Mouse (Mus musculus) hindbrain, embryonic 12.5 days (tissue): Measurements from ENCODE around the gene Opn1mw. TPM values are rescaled to one million over a fixed set of nuclear protein-coding genes. Genes with fewer than 3 reads are reported as not detected.
A peak's percentile ranks its signal among the peaks of the same experiment; 100 is the strongest.
"Not testable (repeated sequence)": the region's sequence is repeated elsewhere in the genome, so short reads cannot be mapped to it uniquely, and the experiment has no call there.

Source experiments
- ATAC-seq: fragments of 200-750 bp; cut with Nextera tagmentation; 2 replicates; pipeline ENCODE4 v1.8.0; 2017; ENCODE audit warnings: moderate TSS enrichment; ENCODE audit not compliant: low FRiP score
- H3K27ac ChIP-seq: fragments of 300-500 bp; sonication (generic); 2 replicates; pipeline ENCODE4 v1.5.1; 2016; ENCODE audit warnings: mild to moderate bottlenecking
- H3K27me3 ChIP-seq: fragments of 300-500 bp; sonication (generic); 2 replicates; pipeline ENCODE4 v1.6.1; 2016; ENCODE audit warnings: mild to moderate bottlenecking
- H3K36me3 ChIP-seq: fragments of 300-500 bp; sonication (generic); 2 replicates; pipeline ENCODE4 v1.6.1; 2016; ENCODE audit warnings: mild to moderate bottlenecking
- H3K4me1 ChIP-seq: fragments of 300-500 bp; sonication (generic); 2 replicates; pipeline ENCODE4 v1.6.1; 2016
- H3K4me2 ChIP-seq: fragments of 300-500 bp; sonication (generic); replicated peaks from 2 replicates; pipeline ENCODE4 v1.6.1; 2016; ENCODE audit warnings: mild to moderate bottlenecking
- H3K4me3 ChIP-seq: fragments of 300-500 bp; sonication (generic); 2 replicates; pipeline ENCODE4 v1.5.1; 2016; ENCODE audit warnings: mild to moderate bottlenecking
- H3K9ac ChIP-seq: fragments of 300-500 bp; sonication (generic); 2 replicates; pipeline ENCODE4 v1.6.1; 2016; ENCODE audit warnings: mild to moderate bottlenecking, moderate library complexity
- H3K9me3 ChIP-seq: fragments of 300-500 bp; sonication (generic); replicated peaks from 2 replicates; pipeline ENCODE4 v1.6.1; 2016; ENCODE audit warnings: mild to moderate bottlenecking
- WGBS: fragments of 180-500 bp; shearing (Covaris S2); methylation state at CpG from one replicate; pipeline ENCODE4 v1.1.7; 2016; 5-methylcytosine and 5-hydroxymethylcytosine counted together
- polyA plus RNA-seq: library from polyadenylated mRNA; unstranded; fragments of >200 nt; fragmentation: Nextera tagmentation; extraction: Ambion mirVana; gene quantifications from 2 replicates; pipeline ENCODE4 v1.2.1, GENCODE M21; 2016

The Opn1mw gene
- not detected in 2 replicates for polyA plus RNA-seq

GRCm38 (mm10) chrX:74127164-74127563, at the start of gene Opn1mw:
Gene Opn1mw, plus strand, starts transcription at chrX:74127464.
- H3K4me2 ChIP-seq: no peak within 1 kb of the TSS
- H3K4me3 ChIP-seq: no peak within 1 kb of the TSS
- ATAC-seq: no peak
- no peaks in the 10 kb centered on the region for H3K4me1 ChIP-seq
- H3K27me3 ChIP-seq: 0 out of 2 replicates have a peak, but pooled peaks cover 6% of the 10 kb centered on the region
- H3K27ac ChIP-seq: no peak within 1 kb of the TSS
- H3K9me3 ChIP-seq: no peaks in the 10 kb centered on the region
- H3K9ac ChIP-seq: no peak within 1 kb of the TSS
- no peaks in the 10 kb centered on the region for H3K36me3 ChIP-seq

GRCm38 (mm10) chrX:74084276-74084837, 42.9 kb upstream of the Opn1mw start:
- H3K27me3 ChIP-seq: 0 out of 2 replicates have a peak, but pooled peaks cover 10% of the 10 kb centered on the region
- H3K9me3 ChIP-seq: no peaks in the 10 kb centered on the region
- H3K4me1 ChIP-seq: peaks cover 12% of the 10 kb centered on the region
- WGBS: 25% methylated on average over 16 of the region's 17 CpGs
- peak; percentile 3; the same call in 1 of the 2 replicates for ATAC-seq
- H3K4me3 ChIP-seq: peak overlapping the region; percentile 60
- peak overlapping the region; percentile 56 for H3K4me2 ChIP-seq
- peak overlapping the region; percentile 80 for H3K9ac ChIP-seq
- H3K27ac ChIP-seq: peak overlapping the region; percentile 96
- H3K36me3 ChIP-seq: no peaks in the 10 kb centered on the region

GRCm38 (mm10) chrX:74084946-74085498, 42.2 kb upstream of the Opn1mw start:
- Histone ChIP-seq H3K4me2 (peak overlapping the region; percentile 56), H3K27me3 (0 out of 2 replicates have a peak, but pooled peaks cover 10% of the 10 kb centered on the region), H3K9ac (peak overlapping the region; percentile 80), H3K36me3 (no peaks in the 10 kb centered on the region), H3K4me3 (peak overlapping the region; percentile 60), H3K4me1 (peaks cover 12% of the 10 kb centered on the region), H3K27ac (peak overlapping the region; percentile 96), H3K9me3 (no peaks in the 10 kb centered on the region)
- WGBS: 26% methylated on average over 33 of the region's 56 CpGs
- peak; percentile 82 for ATAC-seq

GRCm38 (mm10) chrX:74085601-74086038, 41.6 kb upstream of the Opn1mw start:
- peak; percentile 99 for ATAC-seq
- 9% methylated on average over 26 of the region's 27 CpGs for WGBS
- Histone ChIP-seq H3K36me3 (no peaks in the 10 kb centered on the region), H3K4me2 (peak overlapping the region; percentile 43), H3K4me3 (peak overlapping the region; percentile 60), H3K9ac (peak overlapping the region; percentile 80), H3K27me3 (0 out of 2 replicates have a peak, but pooled peaks cover 10% of the 10 kb centered on the region), H3K4me1 (peaks cover 12% of the 10 kb centered on the region), H3K9me3 (no peaks in the 10 kb centered on the region), H3K27ac (peak overlapping the region; percentile 96)

- Histone ChIP-seq H3K4me1 (no peaks in the 10 kb centered on the region), H3K4me3 (no peak overlapping the region), H3K27me3 (no peaks in the 10 kb centered on the region), H3K27ac (no peak overlapping the region), H3K36me3 (no peaks in the 10 kb centered on the region), H3K9me3 (no peaks in the 10 kb centered on the region), H3K4me2 (no peak overlapping the region), H3K9ac (no peak overlapping the region)
- ATAC-seq: no peak
- 64% methylated on average over 1 of the region's 1 CpGs for WGBS
Measured at GRCm38 (mm10) chrX:74095130-74095529, 32.1 kb upstream of the Opn1mw start.

DNA sequence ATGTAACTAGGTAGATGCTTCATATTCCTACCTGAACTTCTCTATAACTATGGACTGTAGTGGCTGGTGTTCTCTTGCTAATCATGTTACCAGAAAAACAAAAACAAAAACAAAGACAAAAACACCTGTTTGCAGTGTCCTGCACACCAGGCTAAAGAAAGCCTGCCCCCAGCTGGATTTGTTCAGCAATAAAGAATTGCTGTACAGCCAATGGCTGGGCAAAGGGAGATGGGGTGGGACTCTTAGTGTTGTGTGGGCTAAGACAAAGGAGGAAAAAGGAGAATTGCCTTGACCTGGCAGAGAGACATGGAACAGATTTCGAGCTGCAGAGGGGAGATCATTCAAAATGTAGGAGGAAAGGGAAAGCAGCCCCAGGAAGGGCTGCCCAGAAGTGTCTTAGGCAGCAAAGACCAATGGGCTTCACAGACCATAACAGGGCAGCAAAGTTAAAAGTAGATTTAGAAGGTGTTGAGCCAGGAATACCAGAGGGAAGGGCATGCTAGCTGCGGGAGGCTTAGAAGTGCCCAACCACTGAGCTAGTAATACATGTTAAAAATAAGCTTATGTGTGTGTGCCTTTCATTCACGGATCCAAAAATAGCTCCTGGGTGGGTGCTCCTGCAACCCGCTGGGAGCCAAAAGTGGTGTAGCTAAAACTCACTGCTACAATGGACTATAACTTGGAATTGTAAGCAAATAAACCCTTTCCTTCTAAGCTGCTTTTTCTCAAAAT, 23.6 kb upstream of the Opn1mw start:
- no peaks in the 10 kb centered on the region for H3K4me1 ChIP-seq
- 64% methylated on average over 4 of the region's 4 CpGs for WGBS
- ATAC-seq: no peak
- H3K27me3 ChIP-seq: no peaks in the 10 kb centered on the region
- no peak overlapping the region for H3K27ac ChIP-seq
- H3K9ac ChIP-seq: no peak overlapping the region
- H3K9me3 ChIP-seq: no peaks in the 10 kb centered on the region
- no peak overlapping the region for H3K4me3 ChIP-seq
- no peaks in the 10 kb centered on the region for H3K36me3 ChIP-seq
- no peak overlapping the region for H3K4me2 ChIP-seq

GRCm38 (mm10) chrX:74105916-74106315, 21.3 kb upstream of the Opn1mw start:
- ATAC-seq: no peak
- Histone ChIP-seq H3K4me3 (no peak overlapping the region), H3K9me3 (no peaks in the 10 kb centered on the region), H3K27ac (no peak overlapping the region), H3K4me2 (no peak overlapping the region), H3K27me3 (no peaks in the 10 kb centered on the region), H3K4me1 (no peaks in the 10 kb centered on the region), H3K36me3 (no peaks in the 10 kb centered on the region), H3K9ac (no peak overlapping the region)
- WGBS: 51% methylated on average over 2 of the region's 2 CpGs

DNA sequence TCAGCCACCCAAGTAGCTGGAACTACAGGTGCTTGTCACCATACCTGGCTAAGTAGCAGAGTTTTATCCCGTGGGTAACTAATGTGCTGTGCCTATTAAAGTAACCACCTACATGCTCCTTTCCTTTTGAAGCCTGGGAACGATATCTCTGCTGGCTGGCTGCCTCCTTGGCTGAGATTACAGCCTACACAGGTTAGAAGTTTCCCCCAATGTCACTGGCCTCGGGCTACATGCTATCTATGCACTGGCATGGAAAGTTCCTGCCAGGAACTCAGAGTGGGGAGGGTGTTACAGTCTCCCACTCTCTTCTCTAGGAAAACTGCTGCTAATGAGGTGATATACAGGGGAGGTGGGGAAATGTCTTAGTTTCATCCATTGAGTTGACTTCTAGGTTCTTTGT, 18.5 kb upstream of the Opn1mw start:
- H3K27me3 ChIP-seq: no peaks in the 10 kb centered on the region
- H3K9me3 ChIP-seq: no peaks in the 10 kb centered on the region
- no peak for ATAC-seq
- WGBS: 50% methylated on average over 3 of the region's 3 CpGs
- no peak overlapping the region for H3K27ac ChIP-seq
- no peak overlapping the region for H3K4me2 ChIP-seq
- H3K4me1 ChIP-seq: no peaks in the 10 kb centered on the region
- H3K36me3 ChIP-seq: no peaks in the 10 kb centered on the region
- no peak overlapping the region for H3K4me3 ChIP-seq
- no peak overlapping the region for H3K9ac ChIP-seq

DNA sequence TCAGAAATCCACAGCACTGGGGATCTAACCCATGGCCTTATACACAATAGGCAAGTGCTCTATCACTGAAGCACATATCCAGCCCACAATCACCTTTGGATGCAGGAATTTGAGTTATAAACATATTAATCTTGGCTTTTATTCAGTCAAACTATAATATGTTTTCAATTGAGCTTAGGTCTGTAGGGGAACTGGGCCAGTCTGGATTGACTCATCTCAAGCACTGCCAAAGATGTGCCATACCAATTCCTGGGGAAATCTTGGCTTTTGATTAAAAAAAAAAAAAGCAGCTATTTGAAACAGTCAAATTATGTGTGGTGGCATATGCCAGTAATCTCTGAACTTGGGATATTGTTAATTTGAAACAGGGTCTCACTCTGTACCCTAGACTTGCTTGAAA, 13.2 kb upstream of the Opn1mw start:
- no peak overlapping the region for H3K9ac ChIP-seq
- H3K27me3 ChIP-seq: no peaks in the 10 kb centered on the region
- no peaks in the 10 kb centered on the region for H3K36me3 ChIP-seq
- no peak for ATAC-seq
- H3K9me3 ChIP-seq: no peaks in the 10 kb centered on the region
- no peaks in the 10 kb centered on the region for H3K4me1 ChIP-seq
- no peak overlapping the region for H3K27ac ChIP-seq
- H3K4me3 ChIP-seq: no peak overlapping the region
- H3K4me2 ChIP-seq: no peak overlapping the region

DNA sequence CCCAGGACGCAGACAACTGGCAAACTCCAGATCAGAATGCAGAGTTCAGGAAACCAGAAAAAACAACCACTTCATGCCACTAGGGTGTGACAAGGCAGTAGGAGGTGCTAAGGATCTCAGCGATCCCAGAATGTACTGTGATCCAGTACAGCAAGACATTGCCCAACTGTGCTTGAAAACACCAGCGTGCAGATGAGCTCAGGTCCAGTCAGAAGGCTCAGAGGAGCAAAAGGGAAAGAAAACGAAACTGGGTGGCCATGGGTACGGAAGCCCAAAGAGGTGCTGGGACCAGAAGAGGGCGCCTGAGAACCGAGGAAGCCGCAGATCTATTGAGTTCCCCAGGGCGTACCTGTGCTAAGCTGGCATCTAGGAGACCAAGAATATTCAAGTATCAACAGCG, 11.8 kb upstream of the Opn1mw start:
- no peak; the same call in 1 of the 2 replicates for ATAC-seq
- Histone ChIP-seq H3K9ac (no peak overlapping the region), H3K4me3 (no peak overlapping the region)

GRCm38 (mm10) chrX:74124975-74125374, 2.3 kb upstream of the Opn1mw start:
- no peak overlapping the region for H3K27ac ChIP-seq
- no peak overlapping the region for H3K4me2 ChIP-seq
- no peaks in the 10 kb centered on the region for H3K9me3 ChIP-seq
- H3K4me1 ChIP-seq: no peaks in the 10 kb centered on the region
- H3K9ac ChIP-seq: no peak overlapping the region
- WGBS: 60% methylated on average over 2 of the region's 2 CpGs
- H3K27me3 ChIP-seq: 0 out of 2 replicates have a peak, but pooled peaks cover 6% of the 10 kb centered on the region
- no peak overlapping the region for H3K4me3 ChIP-seq
- no peak for ATAC-seq
- H3K36me3 ChIP-seq: no peaks in the 10 kb centered on the region

More for the DNA sequence above, 11.8 kb upstream of the Opn1mw start:
- Histone ChIP-seq H3K4me2 (peak overlapping the region; percentile 42), H3K27me3 (no peaks in the 10 kb centered on the region), H3K4me1 (no peaks in the 10 kb centered on the region), H3K36me3 (no peaks in the 10 kb centered on the region), H3K27ac (no peak overlapping the region), H3K9me3 (no peaks in the 10 kb centered on the region)
- 31% methylated on average over 10 of the region's 10 CpGs for WGBS

DNA sequence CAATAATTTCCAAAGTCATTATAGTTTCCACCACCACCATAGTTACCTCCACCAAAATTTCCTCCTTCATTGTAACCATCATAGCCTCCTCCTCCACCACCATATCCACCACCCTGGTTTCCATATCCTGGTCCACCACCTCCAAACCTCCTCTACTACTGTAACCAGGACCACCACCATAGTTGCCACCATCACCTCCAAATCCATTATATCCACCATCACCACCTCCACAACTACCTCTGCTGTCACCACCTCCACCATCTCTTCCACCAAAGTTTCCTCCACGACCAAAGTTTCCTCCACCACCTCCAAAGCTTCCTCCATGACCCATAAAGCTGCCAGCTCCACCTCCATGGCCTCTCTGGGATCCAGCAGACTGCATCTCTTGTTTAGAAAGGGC, 8.0 kb downstream of the Opn1mw start, which contains the start of gene Mecp2:
Gene Mecp2 (minus strand): TSS at position 101 of the 400 bp plus-strand sequence.
- WGBS: 18% methylated on average over 1 of the region's 1 CpGs
- not testable (repeated sequence) for H3K4me1 ChIP-seq, H3K4me3 ChIP-seq, H3K36me3 ChIP-seq, H3K9me3 ChIP-seq, H3K4me2 ChIP-seq, H3K9ac ChIP-seq, ATAC-seq, H3K27me3 ChIP-seq, H3K27ac ChIP-seq
